Mouse (Mus musculus): Measurements from ENCODE around the gene Zfp580.
"Not testable (repeated sequence)": the region's sequence is repeated elsewhere in the genome, so short reads cannot be mapped to it uniquely, and the experiment has no call there.

Zfp580 gene

DNA sequence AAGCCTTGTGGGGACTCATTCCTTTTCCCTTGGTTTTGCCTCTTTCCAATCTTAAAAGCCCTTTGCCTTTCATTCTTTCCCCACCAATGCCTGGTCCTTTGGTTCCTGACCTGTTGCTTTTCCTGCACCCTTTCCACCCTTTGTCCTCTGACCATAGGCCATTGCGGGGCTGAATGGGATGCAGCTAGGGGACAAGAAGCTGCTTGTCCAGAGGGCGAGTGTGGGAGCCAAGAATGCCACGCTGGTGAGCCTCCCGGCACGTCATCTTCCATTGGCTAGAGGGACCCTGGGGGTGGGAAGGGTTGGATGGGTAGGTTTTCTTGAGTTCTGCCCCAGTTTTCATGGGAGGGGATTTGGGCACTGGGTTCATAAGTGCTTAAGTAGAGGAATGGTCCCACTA is 23.6 kb downstream of the Zfp580 start:
- DNase-seq: no peak

DNA sequence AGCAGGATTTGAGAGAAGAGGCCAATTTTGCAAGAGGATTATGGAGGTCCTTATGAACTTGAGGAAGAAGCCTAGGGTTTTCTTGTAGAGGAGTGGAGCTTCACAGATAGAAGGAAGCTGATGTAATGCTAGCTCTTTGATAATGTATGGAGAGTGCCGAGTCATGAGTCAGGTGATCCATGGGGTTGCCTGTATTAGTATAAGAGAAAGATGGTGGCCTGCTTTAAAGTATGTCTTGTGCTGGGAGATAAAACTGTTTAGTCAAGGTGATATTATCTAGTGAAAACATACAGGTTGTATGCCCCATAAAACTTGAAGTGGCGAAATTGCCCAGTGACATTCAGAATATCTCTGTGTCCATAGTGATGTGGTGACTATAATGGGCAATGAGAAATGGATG is 25.6 kb downstream of the Zfp580 start:
- DNase-seq: no peak

DNA sequence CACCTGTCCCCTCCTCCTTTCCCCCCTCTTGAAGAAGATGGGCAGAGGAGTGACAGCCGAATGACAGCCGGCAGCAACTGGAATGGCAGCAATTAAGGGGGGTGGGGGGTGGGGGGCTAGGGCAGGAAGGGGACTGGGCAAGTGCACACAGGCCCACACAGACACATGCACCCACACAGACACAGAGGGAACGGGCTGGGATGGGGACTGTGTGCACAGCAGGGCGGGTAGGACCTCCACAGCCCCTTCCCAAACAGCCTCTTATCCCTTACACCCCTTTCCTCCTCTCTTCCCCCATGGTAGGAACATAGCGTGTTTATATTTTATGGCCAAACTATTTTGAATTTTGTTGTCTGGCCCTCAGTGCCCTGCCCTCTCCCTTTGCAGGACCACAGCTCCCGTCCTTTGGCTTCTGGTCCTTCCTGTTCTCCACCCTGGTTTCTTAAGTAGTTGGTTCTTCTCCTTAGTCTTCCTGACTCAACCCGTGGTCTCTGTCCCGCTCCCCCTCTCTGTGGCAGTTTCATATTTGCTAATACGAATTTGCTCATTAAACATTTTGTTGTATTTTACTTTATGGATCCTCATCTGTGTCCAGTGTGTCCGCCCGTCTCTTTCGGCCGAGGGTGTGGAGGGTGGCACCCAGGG is 28.1 kb downstream of the Zfp580 start:
- not testable (repeated sequence) for DNase-seq

DNA sequence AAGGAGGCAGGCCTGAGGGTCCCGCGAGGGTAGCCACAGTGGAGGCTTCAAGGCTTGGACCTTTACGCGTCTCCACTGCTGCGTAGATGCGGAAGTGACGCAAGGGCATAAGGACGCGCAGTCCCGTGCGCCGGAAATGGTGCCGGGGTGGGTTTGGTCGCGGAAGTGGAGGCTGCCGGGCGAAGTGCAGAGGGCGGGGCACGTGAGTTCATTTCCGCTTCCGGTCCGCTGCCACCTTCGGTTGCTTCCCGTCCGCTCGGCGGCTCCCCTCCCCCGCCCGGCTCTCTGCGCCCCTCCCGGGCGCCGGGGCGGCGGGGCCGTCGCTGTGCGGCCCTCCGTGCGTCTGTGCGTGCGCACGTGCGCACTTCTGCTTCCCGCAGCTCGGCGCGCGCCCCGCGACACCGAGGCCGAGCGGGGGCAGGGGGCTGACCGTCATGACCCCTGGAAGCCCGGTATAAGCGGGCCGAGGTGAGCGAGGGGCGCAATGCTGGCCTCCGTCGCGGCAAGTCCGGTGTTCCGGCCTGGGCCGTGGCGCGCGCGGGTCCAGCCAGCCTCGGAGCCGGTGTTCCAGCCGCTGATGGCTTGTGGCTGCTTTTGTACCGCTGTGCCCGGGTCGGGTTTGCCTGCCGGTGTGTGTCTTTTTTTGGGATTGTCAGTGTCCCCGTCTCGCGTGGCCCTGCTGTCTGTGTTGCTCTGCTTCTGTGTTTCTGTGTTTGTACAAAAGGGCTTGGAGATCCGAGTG is 28.8 kb downstream of the Zfp580 start, which contains the start of gene Epn1:
Gene Epn1, plus strand, starts transcription at position 226 of the 742 bp plus-strand sequence.
- peak; percentile 98 for DNase-seq

DNA sequence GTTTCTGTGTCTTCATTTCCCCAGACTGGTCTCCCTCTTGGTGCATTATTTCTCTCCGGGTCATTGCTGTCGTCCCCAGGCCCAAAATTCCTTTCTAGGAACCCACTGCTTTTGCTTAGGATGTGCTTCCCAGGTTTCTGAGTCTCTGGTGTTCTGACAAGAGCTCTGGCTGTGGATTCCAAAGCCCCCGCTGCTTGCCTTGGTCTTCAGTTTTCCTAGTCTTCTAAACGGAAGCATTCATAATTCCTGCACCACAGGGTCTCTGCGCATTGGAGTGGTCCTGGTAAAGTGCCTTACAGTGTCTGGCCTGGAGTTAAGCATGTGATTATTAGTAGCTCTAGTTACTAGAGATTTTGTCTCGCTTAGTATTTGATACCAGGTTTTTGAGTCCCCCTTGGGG is 29.5 kb downstream of the Zfp580 start:
- DNase-seq: no peak

DNA sequence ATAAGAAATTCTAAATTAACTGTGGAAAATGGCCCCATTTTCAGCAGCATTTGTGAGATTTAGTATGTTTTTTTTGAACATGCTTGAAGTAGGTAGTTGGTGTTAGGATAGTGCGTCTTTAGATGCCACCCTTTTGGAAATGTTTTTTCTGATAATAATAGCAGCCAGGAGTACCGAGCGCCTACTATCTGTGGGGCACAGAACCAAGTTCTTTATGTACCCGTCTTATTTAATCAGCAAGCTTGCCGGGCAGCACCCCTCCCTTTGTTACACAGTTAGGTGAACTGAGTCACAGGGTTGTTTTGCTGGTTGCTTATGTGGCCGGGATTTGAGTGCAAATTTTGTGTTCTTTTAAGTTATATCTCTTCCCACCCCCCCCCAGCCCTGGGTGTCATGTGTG is 29.9 kb downstream of the Zfp580 start:
- DNase-seq: no peak

DNA sequence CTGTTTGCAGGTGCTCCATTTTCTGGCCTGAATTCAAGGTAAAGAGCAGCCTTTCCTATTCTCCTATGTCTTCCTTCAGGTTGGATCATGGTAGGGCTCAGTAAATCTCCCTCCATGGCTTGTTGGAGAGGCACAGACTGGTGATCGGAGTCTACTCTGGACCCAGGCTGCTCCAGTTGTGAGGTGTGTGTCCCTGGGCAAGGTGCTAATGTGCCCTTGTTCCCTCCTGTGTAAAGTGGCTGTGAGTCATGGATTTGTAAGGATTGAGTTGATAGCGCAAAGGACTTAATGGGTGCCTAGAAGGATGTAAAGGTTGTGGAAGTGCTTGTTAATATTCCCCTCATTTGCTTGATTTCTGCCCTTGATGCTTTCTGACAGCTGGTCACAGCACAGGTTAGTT is 30.6 kb downstream of the Zfp580 start:
- DNase-seq: no peak

DNA sequence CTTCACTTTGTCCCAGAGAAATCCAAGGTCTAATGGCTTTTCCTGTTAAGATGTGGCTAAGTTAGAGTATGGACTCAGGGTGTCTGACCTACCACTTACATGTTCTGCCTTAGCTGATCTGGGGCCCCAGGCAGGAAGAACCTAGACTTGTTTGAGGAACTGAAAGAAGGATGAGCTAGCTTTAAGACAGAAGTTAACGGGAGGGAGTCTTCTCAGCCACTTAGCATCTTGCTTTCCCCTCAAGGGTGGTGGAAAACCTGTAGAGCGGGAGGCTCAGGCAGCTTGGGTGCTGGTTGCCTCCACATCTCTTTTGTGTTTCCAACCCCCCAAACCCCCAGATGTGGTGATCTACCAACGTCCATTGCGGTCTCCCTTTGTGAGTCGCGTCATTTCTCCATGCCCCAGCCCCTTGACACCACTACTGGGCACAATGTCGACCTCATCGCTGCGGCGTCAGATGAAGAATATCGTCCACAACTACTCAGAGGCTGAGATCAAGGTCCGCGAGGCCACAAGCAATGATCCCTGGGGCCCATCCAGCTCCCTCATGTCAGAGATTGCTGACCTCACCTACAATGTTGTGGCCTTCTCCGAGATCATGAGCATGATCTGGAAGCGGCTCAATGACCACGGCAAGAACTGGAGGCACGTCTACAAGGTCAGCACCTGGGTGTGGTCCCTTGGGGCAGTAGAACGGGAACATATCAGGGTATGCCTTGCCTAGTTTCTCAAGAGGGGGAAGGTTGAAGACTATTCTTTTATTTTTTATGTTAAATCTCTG is 32.2 kb downstream of the Zfp580 start:
- no peak for DNase-seq

DNA sequence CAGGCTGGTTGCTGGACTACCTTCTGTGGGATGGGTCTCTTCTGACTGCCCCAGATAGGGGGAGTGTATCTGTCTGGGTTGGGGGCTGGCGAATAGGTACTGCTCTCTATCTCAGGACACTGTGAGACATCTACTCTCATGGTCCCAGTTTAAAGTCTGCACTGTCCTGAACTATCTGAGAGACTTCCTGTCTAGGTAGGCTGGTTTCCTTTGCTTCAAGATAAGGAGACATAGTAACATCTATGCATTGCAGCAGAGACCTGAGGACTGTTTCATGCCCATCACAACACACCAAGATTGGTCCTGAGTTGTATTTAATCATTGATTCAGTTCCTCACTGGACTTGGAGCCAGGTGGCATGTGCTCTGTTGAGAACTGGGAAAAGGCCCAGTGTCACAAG is 34.2 kb downstream of the Zfp580 start:
- no peak for DNase-seq

DNA sequence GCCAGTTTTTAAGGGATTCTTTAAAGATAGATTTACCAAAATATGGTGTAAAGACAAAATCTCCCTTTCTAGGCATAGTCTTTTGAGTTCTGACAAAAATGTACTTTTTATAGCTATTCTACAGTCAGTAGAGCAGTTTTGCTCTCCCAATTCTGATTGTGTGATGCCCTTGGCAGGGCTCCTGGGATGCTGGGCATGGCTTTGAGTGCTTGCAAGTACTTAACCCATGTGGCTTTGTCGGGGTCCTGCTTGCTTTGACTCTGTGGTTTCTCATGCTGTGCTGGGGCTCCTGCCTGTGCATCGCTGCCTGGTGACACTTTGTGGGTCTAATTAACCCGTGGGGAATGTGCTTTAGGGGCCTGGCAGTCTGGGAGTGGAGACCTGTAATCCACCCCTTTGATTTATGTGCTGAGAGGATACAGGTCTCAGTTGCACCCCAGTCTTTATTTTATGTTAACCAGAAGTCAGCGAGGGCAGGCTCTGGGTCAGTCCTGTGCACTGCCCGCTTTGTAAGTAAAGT is 35.6 kb downstream of the Zfp580 start:
- no peak for DNase-seq

DNA sequence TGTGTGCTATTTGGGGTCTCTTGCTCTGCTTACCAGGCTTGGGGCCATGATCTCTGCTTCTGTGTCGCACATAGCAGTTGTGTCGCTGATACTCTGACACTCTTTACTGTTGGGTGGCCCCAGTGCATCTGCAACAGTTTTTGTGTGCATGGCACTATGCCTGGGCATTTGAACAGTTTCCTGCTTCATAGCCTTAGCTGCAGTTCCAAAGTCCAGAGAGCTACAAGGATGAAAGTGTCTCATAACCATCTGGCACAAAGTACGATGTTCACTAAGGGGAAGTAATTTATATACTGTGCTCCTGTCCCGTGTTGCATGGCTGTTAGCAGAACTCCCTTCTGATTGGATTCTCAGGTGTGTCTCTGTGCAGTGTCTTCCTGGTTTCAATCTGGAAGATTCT is 36.5 kb downstream of the Zfp580 start:
- DNase-seq: no peak

DNA sequence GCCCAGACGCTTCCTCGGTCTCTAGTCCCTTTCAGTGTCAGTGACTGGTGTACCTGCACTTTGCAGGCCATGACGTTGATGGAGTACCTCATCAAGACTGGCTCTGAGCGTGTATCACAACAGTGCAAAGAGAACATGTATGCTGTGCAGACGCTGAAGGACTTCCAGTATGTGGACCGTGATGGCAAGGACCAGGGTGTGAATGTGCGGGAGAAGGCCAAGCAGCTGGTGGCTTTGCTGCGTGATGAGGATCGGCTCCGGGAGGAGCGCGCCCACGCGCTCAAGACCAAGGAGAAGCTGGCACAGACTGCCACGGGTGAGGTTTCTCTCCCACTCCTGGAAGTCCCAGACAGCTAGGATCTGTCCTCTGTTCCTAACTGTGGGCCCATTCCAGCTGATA is 38.5 kb downstream of the Zfp580 start:
- no peak for DNase-seq

DNA sequence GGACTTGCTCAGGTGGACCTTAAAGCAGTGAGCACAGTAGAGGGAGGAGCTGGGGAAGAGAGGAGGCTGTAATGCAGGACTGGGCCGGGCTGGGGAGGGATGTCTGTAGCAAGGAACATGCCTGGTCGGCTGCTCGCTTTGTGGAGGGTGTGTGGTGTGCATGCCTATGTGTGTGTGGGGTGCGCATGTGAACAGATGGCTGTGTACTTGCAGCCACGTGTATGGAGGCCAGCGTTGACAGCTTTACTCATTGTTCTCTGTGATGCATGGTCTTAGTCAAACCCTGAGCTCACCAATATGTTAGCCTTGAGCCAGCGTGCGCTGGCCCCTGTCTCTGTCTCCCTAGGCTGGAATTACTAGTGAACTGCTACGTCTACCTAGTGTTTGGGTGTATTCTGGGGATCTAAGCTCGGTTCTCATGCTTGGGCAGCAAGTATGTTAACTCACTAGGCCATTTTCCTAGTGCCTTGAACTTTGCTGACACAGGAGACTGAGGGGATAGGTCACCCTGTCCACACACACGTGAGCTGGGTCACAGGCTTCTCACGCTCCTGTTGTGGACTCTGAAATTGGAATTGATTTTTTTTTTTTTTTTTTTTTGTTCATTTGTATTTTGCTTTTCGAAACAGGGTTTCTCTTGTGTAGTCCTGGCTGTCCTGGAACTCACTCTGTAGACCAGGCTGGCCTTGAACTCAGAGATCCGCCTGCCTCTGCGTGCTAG is 39.8 kb downstream of the Zfp580 start:
- no peak for DNase-seq

DNA sequence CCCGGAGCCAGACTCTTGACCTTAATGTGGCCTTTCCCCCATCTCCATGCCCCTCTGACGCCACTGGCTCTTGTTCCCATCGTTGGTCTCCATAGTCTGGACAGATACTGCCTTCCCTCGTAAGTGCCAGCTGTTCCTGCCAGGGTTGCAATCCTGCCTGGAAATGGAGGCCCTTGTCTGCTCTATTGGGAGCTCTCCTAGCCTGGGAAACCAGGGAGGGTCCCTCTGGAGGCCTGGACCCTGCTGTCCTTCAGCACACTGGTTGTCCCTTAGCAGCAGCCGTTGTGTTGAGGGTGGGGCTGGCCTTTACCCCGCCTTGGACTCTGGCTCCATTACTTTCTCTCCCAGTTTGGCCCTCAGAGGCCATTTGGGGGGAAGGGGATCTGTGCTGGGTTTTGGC is 41.0 kb downstream of the Zfp580 start:
- DNase-seq: no peak

DNA sequence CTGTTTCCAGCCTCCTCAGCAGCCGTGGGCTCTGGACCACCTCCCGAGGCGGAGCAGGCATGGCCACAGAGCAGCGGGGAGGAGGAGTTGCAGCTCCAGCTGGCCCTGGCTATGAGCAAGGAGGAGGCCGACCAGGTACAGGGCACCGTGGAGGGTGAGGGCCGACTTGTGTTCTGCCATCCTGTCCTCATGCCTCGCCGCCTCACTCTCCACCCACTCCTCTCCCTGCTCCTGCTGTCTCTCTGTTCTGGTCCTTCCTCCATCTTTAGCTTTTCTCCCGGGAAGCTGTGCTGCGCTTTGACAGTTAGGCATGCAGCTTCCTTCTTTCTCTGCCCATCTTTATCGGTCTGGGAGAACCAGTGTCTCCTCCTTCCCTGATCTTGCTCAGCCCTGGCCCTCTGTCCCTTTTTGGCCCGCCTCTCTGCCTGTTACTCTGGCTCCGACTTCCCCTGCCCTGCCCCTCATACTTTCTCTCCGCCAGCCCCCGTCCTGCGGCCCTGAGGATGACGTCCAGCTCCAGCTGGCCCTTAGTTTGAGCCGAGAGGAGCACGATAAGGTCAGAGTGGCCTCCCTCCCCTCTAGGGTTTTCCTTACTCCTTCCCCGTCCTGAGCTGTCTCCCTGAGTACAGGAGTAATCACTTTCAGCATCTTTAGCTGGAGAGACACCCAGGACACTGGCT is 41.6 kb downstream of the Zfp580 start:
- DNase-seq: no peak

DNA sequence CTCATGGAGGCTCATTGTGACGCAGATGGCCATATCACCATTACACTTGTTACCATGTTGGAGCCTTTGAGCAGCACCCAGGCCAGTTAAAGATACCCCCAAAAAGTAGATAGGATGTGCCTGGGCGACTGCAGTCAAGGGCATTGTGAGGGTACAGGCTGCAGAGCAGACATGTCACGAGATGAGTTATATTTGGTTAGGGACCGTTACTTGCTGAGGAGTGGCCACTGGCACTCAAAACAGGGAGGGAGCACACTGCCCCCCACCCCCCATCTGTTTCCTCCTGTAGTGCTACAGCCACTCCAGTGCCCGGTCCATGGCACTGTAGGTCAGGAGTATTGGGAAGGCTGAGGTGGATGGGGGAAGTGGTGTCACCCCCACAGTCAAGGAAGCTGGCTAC is 47.4 kb downstream of the Zfp580 start:
- no peak for DNase-seq

DNA sequence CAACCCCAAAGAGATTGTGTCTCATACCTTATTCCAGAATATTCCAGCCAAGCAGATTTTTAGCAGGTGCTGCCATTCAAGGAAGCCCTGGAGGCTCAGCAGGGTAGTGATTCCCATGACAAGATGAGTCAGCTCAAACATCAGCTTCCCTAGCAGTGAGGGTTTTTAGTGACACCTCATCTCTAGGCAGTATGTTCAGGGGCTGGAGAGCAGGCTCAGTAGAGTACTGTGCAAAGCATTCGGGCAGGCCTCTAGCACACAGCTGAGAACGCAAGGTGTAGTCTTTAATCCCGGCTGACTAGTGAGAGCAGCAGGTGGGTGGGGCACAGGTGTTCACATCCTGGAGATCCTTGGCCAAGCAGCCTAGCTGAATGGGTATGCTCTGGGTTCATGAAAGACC is 48.5 kb downstream of the Zfp580 start:
- DNase-seq: no peak

DNA sequence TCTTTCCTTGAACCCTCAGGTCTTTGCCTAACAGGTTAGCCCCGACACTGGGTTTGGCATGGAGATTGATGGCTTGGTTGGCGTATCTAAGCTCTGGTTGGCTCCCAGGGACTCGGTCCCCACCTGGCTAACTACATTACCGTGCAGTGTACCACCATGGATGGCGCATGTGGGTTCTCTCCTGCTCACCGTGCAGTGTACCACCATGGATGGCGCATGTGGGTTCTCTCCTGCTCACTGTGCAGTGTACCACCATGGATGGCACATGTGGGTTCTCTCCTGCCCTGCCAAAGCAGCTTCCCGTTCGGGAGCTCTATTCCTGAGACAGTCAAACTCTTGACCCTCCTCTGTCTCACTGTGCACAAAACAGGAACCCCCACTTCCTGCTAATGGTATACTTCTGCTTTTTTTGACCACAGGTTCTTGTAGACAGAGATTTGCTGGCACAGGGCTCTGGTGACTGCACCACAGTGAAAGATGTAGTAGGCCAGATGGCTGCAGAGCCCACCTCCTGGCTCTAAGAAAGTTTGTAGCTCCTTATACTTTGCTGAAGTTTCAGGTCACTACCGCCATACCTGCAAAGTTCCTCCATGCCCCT is 49.8 kb downstream of the Zfp580 start:
- no peak for DNase-seq

DNA sequence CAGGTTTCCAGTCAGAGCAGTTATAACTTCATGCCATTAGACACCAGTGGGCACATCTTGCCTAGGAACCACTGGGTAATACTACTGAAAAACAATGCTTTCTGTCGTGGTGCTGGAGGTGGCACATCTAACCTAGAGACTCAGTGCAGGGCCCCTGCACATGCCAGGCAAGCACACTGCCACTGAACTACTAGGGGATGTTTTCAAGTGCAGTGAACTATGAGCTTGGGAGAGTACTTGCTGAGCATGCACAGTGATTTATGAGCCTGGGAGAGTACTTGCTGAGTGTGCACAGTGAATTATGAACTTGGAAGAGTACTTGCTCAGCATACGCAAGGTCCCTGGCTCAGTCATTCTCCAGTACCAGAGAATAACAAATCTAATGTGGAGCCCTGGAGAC is 51.2 kb downstream of the Zfp580 start:
- no peak for DNase-seq

All from cerebellum, postnatal 14 days (tissue).